Mouse (Mus musculus) cortical plate, adult 2 months (tissue): ENCODE data around the gene Plekhg2. TPM values are rescaled to one million over a fixed set of nuclear protein-coding genes. Genes with fewer than 3 reads are reported as not detected.

Experiments used
- H3K27ac ChIP-seq: fragments of 200-500 bp; 2 replicates; pipeline ENCODE4 v1.5.1; 2012; ENCODE audit warnings: low read length, control low read depth, inconsistent platforms; ENCODE audit not compliant: insufficient read depth
- H3K4me1 ChIP-seq: fragments of 200-500 bp; 2 replicates; pipeline ENCODE4 v1.6.1; 2011; ENCODE audit warnings: low read length; ENCODE audit not compliant: control insufficient read depth, insufficient read depth
- H3K4me3 ChIP-seq: fragments of 200-500 bp; 2 replicates; pipeline ENCODE4 v1.5.1; 2011; ENCODE audit warnings: mild to moderate bottlenecking, low read length, control low read depth; ENCODE audit not compliant: insufficient read depth
- CTCF ChIP-seq: fragments of 200-500 bp; IDR thresholded peaks from 2 replicates; pipeline ENCODE4 v1.5.1; 2011; ENCODE audit warnings: mild to moderate bottlenecking, control low read depth, low read length; ENCODE audit not compliant: insufficient read depth; ENCODE audit errors: extremely low read depth
- POLR2A ChIP-seq: fragments of 200-500 bp; IDR thresholded peaks from 2 replicates; pipeline ENCODE4 v1.6.1; 2011; ENCODE audit warnings: mild to moderate bottlenecking, low read length, control low read depth; ENCODE audit not compliant: insufficient read depth; ENCODE audit errors: extremely low read depth
- polyA plus RNA-seq: library from polyadenylated mRNA; depleted of rRNA; stranded (reverse); fragments of >200 nt; gene quantifications from 2 replicates; pipeline ENCODE4 v1.2.3, GENCODE M21; 2012; rRNA removed

Gene Plekhg2
- polyA plus RNA-seq = 3.5 and 4.2 TPM in 2 replicates

DNA sequence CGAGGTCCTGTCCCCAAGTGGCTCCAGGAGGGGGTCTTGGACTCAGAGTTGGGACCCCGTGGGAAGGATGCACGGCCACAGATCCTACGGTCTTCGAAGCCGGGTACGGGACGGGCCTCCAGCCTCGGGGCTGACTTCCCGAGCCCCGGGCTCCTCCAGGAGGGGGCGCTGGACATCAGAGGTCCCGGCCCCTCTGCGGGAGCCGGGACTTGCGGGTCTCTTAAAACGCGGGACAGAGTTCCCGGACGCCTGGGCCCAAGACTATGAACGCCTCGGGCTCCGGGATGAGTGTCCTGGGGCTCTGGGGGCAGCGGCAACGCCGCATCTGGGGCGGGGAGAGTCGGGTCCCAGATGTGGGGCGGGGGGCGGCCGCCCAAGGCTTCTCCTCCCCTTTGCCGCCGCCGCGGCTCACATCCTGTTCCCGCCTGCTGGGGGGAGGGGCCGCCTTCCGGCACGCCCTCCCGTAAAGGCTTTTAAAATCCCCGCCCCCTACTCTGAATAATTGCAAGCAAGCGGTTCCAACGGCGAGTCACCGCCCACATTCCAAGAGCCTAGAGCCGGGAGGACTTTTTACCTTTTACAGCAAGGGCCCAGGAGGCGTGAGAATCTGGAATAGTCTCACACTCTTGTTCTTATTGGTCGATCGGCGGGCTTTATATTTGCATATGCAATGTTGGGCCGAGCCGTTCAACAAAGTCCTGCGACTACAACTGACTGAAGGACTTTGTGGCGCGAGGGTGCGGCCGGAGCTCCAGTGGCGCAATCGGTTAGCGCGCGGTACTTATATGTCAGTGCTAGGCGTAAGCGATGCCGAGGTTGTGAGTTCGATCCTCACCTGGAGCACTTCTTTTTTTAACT is at the start of gene Plekhg2:
Gene Plekhg2, minus strand, starts transcription at position 349 of the 858 bp plus-strand sequence.
- Histone ChIP-seq H3K27ac (peak within 1 kb of the TSS; percentile 51; the same call in 1 of the 2 replicates), H3K4me3 (peak within 1 kb of the TSS; percentile 26), H3K4me1 (no peaks in the 10 kb centered on the region; the same call in 1 of the 2 replicates)
- TF ChIP-seq POLR2A (0 out of 2 replicates have a peak, but pooled peaks have one; percentile 17), CTCF (no peak)

DNA sequence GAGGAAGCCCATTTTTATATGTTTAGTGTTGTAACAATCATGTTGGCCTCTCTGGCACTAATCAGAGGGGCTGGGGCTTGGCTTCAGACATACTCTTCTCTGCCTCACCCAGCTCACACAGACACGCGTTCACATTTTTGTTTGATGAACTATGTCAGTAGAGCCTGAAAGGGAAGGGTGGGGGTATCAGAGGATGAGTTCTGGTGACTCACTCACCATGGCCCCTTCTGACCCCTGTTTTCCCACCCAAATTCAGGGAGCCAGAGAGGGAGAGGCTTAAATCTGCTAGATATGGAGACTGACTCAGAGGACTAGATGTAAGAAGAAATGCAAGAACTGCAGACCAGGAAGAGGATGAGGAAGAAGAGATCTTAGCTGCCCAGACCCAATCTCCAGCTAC is 47.0 kb upstream of the Plekhg2 start:
- Histone ChIP-seq H3K4me1 (peaks cover 2% of the 10 kb centered on the region; the same call in 1 of the 2 replicates), H3K4me3 (no peak overlapping the region), H3K27ac (no peak overlapping the region)
- TF ChIP-seq POLR2A = no peak
- TF ChIP-seq CTCF = no peak

GRCm38 (mm10) chr7:28418096-28418670 is 45.8 kb upstream of the Plekhg2 start:
- Histone ChIP-seq H3K27ac (no peak overlapping the region), H3K4me1 (peaks cover 2% of the 10 kb centered on the region; the same call in 1 of the 2 replicates), H3K4me3 (no peak overlapping the region)
- TF ChIP-seq CTCF (no peak), POLR2A (no peak)

DNA sequence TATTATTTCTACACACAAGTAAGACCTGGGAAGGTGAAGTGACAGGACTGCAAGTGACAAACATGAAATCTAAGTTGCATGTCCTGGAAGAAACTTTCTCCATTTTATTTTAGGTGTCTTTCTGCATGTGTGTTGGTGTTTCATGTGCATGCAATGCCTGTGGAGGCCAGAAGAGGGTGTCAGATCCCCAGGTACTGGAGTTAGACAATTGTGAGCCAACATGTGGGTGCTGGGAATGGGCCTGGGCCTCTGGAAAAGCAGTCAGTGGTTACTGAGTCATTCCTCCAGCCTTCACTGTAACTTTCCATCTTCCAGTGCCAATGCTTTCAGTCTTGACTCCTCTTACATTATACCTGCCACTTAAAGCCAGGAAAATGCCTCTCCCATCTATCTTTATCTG is 45.0 kb upstream of the Plekhg2 start:
- H3K27ac ChIP-seq = no peak overlapping the region

GRCm38 (mm10) chr7:28412826-28413225 is 40.4 kb upstream of the Plekhg2 start:
- no peaks in the 10 kb centered on the region; the same call in 1 of the 2 replicates for H3K4me1 ChIP-seq
- H3K4me3 ChIP-seq = no peak overlapping the region
- TF ChIP-seq CTCF = no peak
- TF ChIP-seq POLR2A = no peak
- H3K27ac ChIP-seq = no peak overlapping the region

More for the DNA sequence above, 45.0 kb upstream of the Plekhg2 start:
- TF ChIP-seq POLR2A (no peak), CTCF (no peak)
- H3K4me3 ChIP-seq = no peak overlapping the region
- peaks cover 2% of the 10 kb centered on the region; the same call in 1 of the 2 replicates for H3K4me1 ChIP-seq

DNA sequence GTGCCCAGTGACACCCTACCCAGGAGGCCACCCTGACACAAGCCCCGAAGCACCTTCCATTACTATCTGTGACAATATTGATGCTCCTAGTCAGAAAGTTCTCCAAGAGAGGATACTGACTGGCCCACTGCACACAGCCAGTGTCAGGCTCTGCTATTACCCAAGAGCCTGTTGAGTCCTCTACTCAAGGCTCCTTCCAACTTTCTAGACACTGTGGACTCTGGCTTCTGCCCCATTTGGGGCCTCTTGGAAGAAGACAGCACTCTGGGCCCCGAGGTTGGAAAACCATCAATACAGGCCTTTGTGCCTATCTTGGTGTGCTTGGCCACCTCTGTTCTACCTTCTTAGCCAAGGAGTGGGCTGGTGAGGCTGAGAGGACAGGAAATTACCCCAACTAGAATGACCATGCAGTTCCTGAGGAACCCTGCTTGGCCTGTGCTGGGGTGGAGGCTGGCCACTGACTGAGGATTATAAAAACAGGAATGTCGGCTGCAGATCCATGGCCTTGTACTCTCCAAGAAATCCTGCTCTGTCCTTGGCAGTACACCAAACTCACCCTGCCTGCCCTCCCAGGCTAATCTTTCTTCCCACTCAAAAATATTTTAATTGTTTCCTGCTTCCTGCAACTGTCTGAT is 38.6 kb upstream of the Plekhg2 start:
- Histone ChIP-seq H3K27ac (peak overlapping the region; percentile 29; the same call in 1 of the 2 replicates), H3K4me1 (no peaks in the 10 kb centered on the region; the same call in 1 of the 2 replicates), H3K4me3 (no peak overlapping the region)
- TF ChIP-seq POLR2A = no peak
- no peak for TF ChIP-seq CTCF

- no peak for TF ChIP-seq CTCF
- TF ChIP-seq POLR2A = no peak
These were observed 29.5 kb upstream of the Plekhg2 start for GRCm38 (mm10) chr7:28401942-28402341.

DNA sequence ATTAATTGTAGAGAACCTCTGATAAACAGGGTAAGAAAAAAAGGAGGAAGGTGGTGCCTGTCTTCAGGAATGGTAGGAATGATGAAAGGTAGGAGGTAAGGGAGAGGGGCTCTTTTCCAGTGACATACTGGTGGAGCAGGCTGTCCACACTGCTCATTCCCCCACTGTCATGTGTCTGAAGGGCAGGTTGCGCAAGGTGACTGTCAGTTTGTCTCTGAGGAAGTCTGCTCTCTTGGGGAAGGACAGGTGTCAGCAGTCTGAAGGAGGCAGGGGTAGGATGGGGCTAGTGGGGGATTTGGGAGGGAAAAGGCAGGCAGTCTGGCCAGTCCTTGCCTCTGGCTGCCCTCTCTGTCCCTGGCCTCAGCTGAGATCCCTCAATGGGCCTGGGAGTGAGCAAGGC is 28.6 kb upstream of the Plekhg2 start:
- TF ChIP-seq POLR2A (no peak), CTCF (no peak)
- no peaks in the 10 kb centered on the region for H3K4me1 ChIP-seq
- no peak overlapping the region for H3K4me3 ChIP-seq
- no peak overlapping the region for H3K27ac ChIP-seq

More at GRCm38 (mm10) chr7:28401942-28402341, 29.5 kb upstream of the Plekhg2 start:
- Histone ChIP-seq H3K4me3 (no peak overlapping the region), H3K4me1 (no peaks in the 10 kb centered on the region), H3K27ac (no peak overlapping the region)

GRCm38 (mm10) chr7:28398696-28399340 is 26.4 kb upstream of the Plekhg2 start:
- TF ChIP-seq POLR2A (no peak), CTCF (no peak)
- no peak overlapping the region for H3K4me3 ChIP-seq
- no peak overlapping the region for H3K27ac ChIP-seq
- H3K4me1 ChIP-seq = no peaks in the 10 kb centered on the region
